Mouse (Mus musculus) hindbrain, embryonic 12.5 days (tissue): ENCODE measurements around the gene Kcnab1. TPM values are rescaled to one million over a fixed set of nuclear protein-coding genes. Genes with fewer than 3 reads are reported as not detected.
"Not testable (repeated sequence)": the region's sequence is repeated elsewhere in the genome, so short reads cannot be mapped to it uniquely, and the experiment has no call there.

Experiments used
- ATAC-seq: fragments of 200-750 bp; cut with Nextera tagmentation; 2 replicates; pipeline ENCODE4 v1.8.0; 2017; ENCODE audit warnings: moderate TSS enrichment; ENCODE audit not compliant: low FRiP score
- H3K27ac ChIP-seq: fragments of 300-500 bp; sonication (generic); 2 replicates; pipeline ENCODE4 v1.5.1; 2016; ENCODE audit warnings: mild to moderate bottlenecking
- H3K27me3 ChIP-seq: fragments of 300-500 bp; sonication (generic); 2 replicates; pipeline ENCODE4 v1.6.1; 2016; ENCODE audit warnings: mild to moderate bottlenecking
- H3K36me3 ChIP-seq: fragments of 300-500 bp; sonication (generic); 2 replicates; pipeline ENCODE4 v1.6.1; 2016; ENCODE audit warnings: mild to moderate bottlenecking
- H3K4me1 ChIP-seq: fragments of 300-500 bp; sonication (generic); 2 replicates; pipeline ENCODE4 v1.6.1; 2016
- H3K4me2 ChIP-seq: fragments of 300-500 bp; sonication (generic); replicated peaks from 2 replicates; pipeline ENCODE4 v1.6.1; 2016; ENCODE audit warnings: mild to moderate bottlenecking
- H3K4me3 ChIP-seq: fragments of 300-500 bp; sonication (generic); 2 replicates; pipeline ENCODE4 v1.5.1; 2016; ENCODE audit warnings: mild to moderate bottlenecking
- H3K9ac ChIP-seq: fragments of 300-500 bp; sonication (generic); 2 replicates; pipeline ENCODE4 v1.6.1; 2016; ENCODE audit warnings: mild to moderate bottlenecking, moderate library complexity
- H3K9me3 ChIP-seq: fragments of 300-500 bp; sonication (generic); replicated peaks from 2 replicates; pipeline ENCODE4 v1.6.1; 2016; ENCODE audit warnings: mild to moderate bottlenecking
- WGBS: fragments of 180-500 bp; shearing (Covaris S2); methylation state at CpG from one replicate; pipeline ENCODE4 v1.1.7; 2016; 5-methylcytosine and 5-hydroxymethylcytosine counted together
- polyA plus RNA-seq: library from polyadenylated mRNA; unstranded; fragments of >200 nt; fragmentation: Nextera tagmentation; extraction: Ambion mirVana; gene quantifications from 2 replicates; pipeline ENCODE4 v1.2.1, GENCODE M21; 2016

Kcnab1 gene
- polyA plus RNA-seq, 1 experiment from 2014 or later, result 6.3 TPM

DNA sequence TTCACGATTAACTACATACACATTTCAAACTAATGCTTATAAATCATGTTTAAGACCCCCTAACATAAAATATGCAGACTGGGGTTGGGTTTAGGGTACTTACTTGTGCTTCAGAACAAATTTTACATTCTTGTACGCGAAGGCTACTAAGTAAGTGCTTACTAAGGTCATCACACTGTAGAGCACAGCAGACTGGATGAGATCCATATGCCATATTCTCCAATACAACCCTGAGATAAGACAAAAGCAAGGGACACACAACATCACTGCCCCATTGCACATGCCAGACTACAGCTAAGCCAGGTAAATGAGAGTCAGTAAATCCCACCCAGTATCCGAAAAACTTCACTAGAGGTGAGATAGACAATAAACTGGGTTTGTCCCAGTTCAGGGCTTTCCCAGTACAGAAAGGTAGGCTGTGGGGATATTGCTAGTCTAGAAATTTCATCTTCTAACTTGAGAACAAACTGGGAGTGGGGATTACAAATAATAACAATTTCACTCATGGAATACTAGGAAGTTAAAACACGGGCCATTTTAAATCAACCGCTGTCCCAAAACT, 282.1 kb downstream of the Kcnab1 start:
- Histone ChIP-seq H3K36me3 (peaks cover 30% of the 10 kb centered on the region), H3K4me2 (peak overlapping the region; percentile 66), H3K4me3 (peak overlapping the region; percentile 77), H3K9ac (peak overlapping the region; percentile 74), H3K4me1 (peaks cover 5% of the 10 kb centered on the region; the same call in 1 of the 2 replicates), H3K27ac (no peak overlapping the region), H3K9me3 (no peaks in the 10 kb centered on the region), H3K27me3 (no peaks in the 10 kb centered on the region)
- WGBS, result 45% methylated on average over 6 of the region's 6 CpGs
- no peak for ATAC-seq

DNA sequence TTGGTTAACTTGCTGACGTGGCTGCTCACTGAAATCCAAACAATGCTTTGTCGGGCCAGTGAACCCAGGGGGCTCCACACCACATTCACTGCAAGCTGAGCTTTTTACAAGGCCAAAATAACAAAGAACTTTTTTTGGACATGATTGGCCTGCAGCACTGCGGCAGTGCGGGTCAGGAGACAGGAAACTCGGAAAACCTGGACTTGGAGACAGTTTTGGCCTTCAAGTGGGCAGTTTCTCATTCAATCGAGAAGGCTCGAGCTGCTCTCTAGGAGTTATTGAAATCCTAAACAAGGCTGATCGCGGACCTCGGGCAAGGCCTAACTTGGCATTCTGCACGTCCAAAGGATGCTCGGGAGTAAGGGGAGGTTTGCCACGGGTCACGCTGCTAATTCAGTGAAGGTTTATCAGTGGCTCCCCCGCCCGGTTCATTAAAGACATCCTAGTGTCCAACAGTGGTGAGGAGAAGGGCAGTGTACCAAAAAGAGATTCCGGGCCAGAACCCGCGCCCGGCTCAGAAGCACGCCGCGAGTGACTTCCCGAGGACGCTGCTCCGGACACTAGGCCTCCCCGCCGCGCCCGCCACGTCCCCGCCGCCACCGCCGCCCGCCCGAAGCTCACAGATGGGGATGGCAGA, 282.7 kb downstream of the Kcnab1 start:
- Histone ChIP-seq H3K4me3 (peak overlapping the region; percentile 77), H3K9ac (peak overlapping the region; percentile 74), H3K27me3 (no peaks in the 10 kb centered on the region), H3K4me2 (peak overlapping the region; percentile 66), H3K36me3 (peaks cover 24% of the 10 kb centered on the region), H3K4me1 (peaks cover 5% of the 10 kb centered on the region; the same call in 1 of the 2 replicates), H3K9me3 (no peaks in the 10 kb centered on the region), H3K27ac (peak overlapping the region; percentile 88)
- under 1% methylated on average over 37 of the region's 37 CpGs for WGBS
- ATAC-seq, result peak; percentile 64

DNA sequence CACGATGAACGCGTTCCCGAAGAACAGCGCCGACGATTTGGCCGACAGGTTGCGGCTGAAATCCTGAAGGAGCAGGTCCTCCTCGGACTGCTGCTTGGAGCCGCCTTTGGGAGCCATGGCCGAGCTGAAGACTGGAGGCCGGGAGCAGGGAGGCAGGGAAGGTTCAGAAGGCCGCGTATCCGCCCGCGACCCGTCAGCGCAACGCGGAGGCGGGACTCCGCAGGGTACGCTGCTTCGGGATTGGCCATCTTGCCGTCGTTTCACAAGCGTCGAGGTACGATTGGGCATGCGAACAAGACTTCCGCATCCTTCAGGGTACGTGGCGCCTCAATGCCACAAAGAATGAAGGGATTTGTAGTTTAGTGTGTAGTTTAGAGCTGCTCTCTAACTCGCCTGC, 283.2 kb downstream of the Kcnab1 start, which contains the start of gene Ssr3:
Gene Ssr3, minus strand, starts transcription at position 203 of the 397 bp plus-strand sequence.
- ATAC-seq, result peak; percentile 100
- peak within 1 kb of the TSS; percentile 66 for H3K4me2 ChIP-seq
- H3K9ac ChIP-seq, result peak within 1 kb of the TSS; percentile 74
- peaks cover 5% of the 10 kb centered on the region; the same call in 1 of the 2 replicates for H3K4me1 ChIP-seq
- H3K9me3 ChIP-seq, result no peaks in the 10 kb centered on the region
- H3K27me3 ChIP-seq, result no peaks in the 10 kb centered on the region
- H3K36me3 ChIP-seq, result peaks cover 19% of the 10 kb centered on the region
- H3K27ac ChIP-seq, result peak within 1 kb of the TSS; percentile 88
- peak within 1 kb of the TSS; percentile 77 for H3K4me3 ChIP-seq
- under 1% methylated on average over 36 of the region's 36 CpGs for WGBS

- not testable (repeated sequence) for H3K4me2 ChIP-seq, H3K27me3 ChIP-seq, H3K4me1 ChIP-seq, H3K4me3 ChIP-seq, ATAC-seq, H3K9me3 ChIP-seq, H3K27ac ChIP-seq, H3K9ac ChIP-seq, H3K36me3 ChIP-seq
- WGBS, result 93% methylated on average over 1 of the region's 1 CpGs
Measured at GRCm38 (mm10) chr3:65395111-65395510, 285.9 kb downstream of the Kcnab1 start.

DNA sequence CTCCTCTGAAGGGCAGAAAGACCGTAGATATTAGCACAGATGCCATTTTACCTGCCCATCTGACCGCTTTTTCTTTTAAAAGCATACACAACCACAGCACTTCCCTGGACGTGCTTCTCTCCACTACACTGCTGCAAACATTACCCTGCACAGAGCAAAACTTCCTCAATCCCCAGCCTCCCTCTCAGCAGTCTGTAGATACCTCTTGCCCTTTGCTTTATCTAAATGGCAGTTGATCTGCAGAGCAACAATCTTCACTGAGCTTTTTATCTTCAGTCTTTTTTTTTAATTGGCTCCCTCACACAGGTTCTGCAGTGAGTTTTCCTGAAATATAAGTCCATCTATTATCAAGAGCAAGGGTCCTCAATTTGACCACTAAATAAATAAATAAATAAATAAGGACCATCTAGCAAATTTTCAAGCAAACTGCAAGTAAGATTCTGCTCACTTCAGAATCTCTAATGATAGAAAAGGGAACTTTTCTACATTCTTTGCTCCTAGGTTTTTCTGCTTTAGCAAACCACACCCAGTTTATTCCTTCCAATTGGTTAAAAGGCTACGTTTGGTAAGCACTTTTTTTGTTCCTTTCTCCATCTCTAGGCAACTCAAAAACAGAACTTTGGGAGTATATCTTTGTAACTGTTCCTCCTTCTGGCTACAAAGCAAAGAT, 287.8 kb downstream of the Kcnab1 start:
- no peaks in the 10 kb centered on the region for H3K9me3 ChIP-seq
- no peaks in the 10 kb centered on the region for H3K27me3 ChIP-seq
- ATAC-seq, result no peak
- no peaks in the 10 kb centered on the region for H3K4me1 ChIP-seq
- H3K4me2 ChIP-seq, result no peak overlapping the region
- 84% methylated on average over 4 of the region's 4 CpGs for WGBS
- no peak overlapping the region for H3K4me3 ChIP-seq
- H3K27ac ChIP-seq, result no peak overlapping the region
- H3K36me3 ChIP-seq, result no peaks in the 10 kb centered on the region
- no peak overlapping the region for H3K9ac ChIP-seq

- Histone ChIP-seq H3K27me3 (no peaks in the 10 kb centered on the region), H3K36me3 (no peaks in the 10 kb centered on the region), H3K4me2 (no peak overlapping the region), H3K9ac (no peak overlapping the region), H3K27ac (no peak overlapping the region), H3K9me3 (no peaks in the 10 kb centered on the region), H3K4me1 (no peaks in the 10 kb centered on the region), H3K4me3 (no peak overlapping the region)
- 90% methylated on average over 3 of the region's 3 CpGs for WGBS
- ATAC-seq, result no peak
Measured at GRCm38 (mm10) chr3:65397566-65397965, 288.4 kb downstream of the Kcnab1 start.

DNA sequence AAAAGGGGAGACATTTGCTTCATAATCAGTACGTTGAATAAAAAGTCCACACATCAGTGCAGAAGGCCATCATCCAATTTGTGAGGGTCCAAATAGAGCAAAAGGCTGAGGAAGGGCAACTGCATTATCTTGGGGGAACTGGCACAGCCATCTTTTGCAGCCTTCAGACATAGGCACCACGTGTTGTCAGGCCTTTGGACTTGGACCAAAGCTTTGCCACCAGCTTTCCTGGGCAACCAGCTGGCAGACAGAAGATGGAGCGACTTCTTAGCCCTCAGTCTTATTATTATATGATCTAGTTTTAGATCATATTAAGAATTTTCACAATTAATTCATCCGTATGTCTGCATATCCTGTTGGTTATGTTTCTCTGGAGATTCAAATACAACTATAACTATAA, 296.6 kb downstream of the Kcnab1 start:
- H3K36me3 ChIP-seq, result no peaks in the 10 kb centered on the region
- no peaks in the 10 kb centered on the region for H3K9me3 ChIP-seq
- no peak for ATAC-seq
- no peak overlapping the region for H3K9ac ChIP-seq
- 80% methylated on average over 4 of the region's 4 CpGs for WGBS
- H3K4me2 ChIP-seq, result no peak overlapping the region
- H3K4me1 ChIP-seq, result no peaks in the 10 kb centered on the region
- H3K27me3 ChIP-seq, result no peaks in the 10 kb centered on the region
- H3K4me3 ChIP-seq, result no peak overlapping the region
- no peak overlapping the region for H3K27ac ChIP-seq

GRCm38 (mm10) chr3:65407891-65408290, 298.7 kb downstream of the Kcnab1 start:
- H3K9me3 ChIP-seq, result no peaks in the 10 kb centered on the region
- H3K27me3 ChIP-seq, result no peaks in the 10 kb centered on the region
- no peak overlapping the region for H3K4me2 ChIP-seq
- no peak overlapping the region for H3K9ac ChIP-seq
- H3K36me3 ChIP-seq, result no peaks in the 10 kb centered on the region
- H3K4me1 ChIP-seq, result no peaks in the 10 kb centered on the region
- no peak overlapping the region for H3K27ac ChIP-seq
- ATAC-seq, result no peak
- no peak overlapping the region for H3K4me3 ChIP-seq

- Histone ChIP-seq H3K9me3 (no peaks in the 10 kb centered on the region), H3K36me3 (no peaks in the 10 kb centered on the region), H3K9ac (no peak overlapping the region), H3K27me3 (no peaks in the 10 kb centered on the region), H3K4me2 (no peak overlapping the region), H3K4me1 (no peaks in the 10 kb centered on the region), H3K27ac (no peak overlapping the region), H3K4me3 (no peak overlapping the region)
- no peak for ATAC-seq
Measured at GRCm38 (mm10) chr3:65416571-65416970, 307.4 kb downstream of the Kcnab1 start.

DNA sequence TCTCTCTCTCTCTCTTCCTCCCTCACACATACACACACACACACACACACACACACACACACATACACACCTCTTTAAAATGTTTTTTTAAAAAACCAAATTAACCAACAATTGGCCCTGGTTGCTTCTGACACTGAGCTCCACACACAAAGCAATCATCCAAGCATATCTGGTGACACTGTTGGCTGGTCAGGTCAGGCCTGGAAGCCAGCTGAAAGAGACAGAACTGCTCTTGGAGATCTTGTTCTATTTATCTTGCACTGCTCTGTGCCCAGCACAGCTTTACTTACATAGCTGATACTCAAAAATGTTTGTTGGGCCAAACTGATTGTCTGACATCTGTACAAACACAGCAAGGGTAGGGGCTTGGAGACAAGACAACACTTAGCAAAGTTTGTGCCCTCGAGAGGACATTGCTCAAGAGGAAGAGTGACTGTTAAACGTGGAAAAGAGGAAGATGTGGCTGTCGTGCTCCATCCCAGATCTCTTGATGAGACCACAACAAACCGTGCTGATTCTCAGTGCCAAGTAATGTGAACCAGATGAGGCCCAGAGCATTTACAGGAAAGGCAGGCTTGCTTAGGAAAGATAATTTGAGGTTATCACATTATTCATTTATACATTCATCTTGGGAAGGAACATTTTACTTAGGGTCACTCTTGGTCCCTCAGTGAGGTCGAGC, 308.9 kb downstream of the Kcnab1 start:
- WGBS, result 63% methylated on average over 5 of the region's 5 CpGs
- Histone ChIP-seq H3K36me3 (no peaks in the 10 kb centered on the region), H3K4me2 (no peak overlapping the region), H3K27me3 (no peaks in the 10 kb centered on the region), H3K9ac (no peak overlapping the region), H3K4me3 (no peak overlapping the region), H3K27ac (no peak overlapping the region), H3K4me1 (no peaks in the 10 kb centered on the region), H3K9me3 (no peaks in the 10 kb centered on the region)
- no peak for ATAC-seq

GRCm38 (mm10) chr3:65419706-65420105, 310.5 kb downstream of the Kcnab1 start:
- no peak overlapping the region for H3K27ac ChIP-seq
- WGBS, result 88% methylated on average over 3 of the region's 3 CpGs
- H3K9ac ChIP-seq, result no peak overlapping the region
- H3K36me3 ChIP-seq, result no peaks in the 10 kb centered on the region
- no peak for ATAC-seq
- no peak overlapping the region for H3K4me3 ChIP-seq
- no peak overlapping the region for H3K4me2 ChIP-seq
- no peaks in the 10 kb centered on the region for H3K27me3 ChIP-seq
- no peaks in the 10 kb centered on the region for H3K9me3 ChIP-seq
- no peaks in the 10 kb centered on the region for H3K4me1 ChIP-seq
